Mouse (Mus musculus): Measurements from ENCODE around the gene Wipi2.

- no peak for TF ChIP-seq CTCF (IDR thresholded peaks at IDR 0.05; ENCODE audit: low read depth, low read length)
- no peak for TF ChIP-seq POLR2A (IDR thresholded peaks at IDR 0.05; ENCODE audit: borderline replicate concordance, low read depth, low read length)
Measured at GRCm38 (mm10) chr5:142621421-142621820, 6.1 kb upstream of the Wipi2 start.
